Mouse (Mus musculus): ENCODE measurements around the gene Ntng1. TPM values are rescaled to one million over a fixed set of nuclear protein-coding genes. Genes with fewer than 3 reads are reported as not detected.

The Ntng1 gene
- polyA plus RNA-seq, 1 experiment from 2014 or later, result 1.2 TPM

DNA sequence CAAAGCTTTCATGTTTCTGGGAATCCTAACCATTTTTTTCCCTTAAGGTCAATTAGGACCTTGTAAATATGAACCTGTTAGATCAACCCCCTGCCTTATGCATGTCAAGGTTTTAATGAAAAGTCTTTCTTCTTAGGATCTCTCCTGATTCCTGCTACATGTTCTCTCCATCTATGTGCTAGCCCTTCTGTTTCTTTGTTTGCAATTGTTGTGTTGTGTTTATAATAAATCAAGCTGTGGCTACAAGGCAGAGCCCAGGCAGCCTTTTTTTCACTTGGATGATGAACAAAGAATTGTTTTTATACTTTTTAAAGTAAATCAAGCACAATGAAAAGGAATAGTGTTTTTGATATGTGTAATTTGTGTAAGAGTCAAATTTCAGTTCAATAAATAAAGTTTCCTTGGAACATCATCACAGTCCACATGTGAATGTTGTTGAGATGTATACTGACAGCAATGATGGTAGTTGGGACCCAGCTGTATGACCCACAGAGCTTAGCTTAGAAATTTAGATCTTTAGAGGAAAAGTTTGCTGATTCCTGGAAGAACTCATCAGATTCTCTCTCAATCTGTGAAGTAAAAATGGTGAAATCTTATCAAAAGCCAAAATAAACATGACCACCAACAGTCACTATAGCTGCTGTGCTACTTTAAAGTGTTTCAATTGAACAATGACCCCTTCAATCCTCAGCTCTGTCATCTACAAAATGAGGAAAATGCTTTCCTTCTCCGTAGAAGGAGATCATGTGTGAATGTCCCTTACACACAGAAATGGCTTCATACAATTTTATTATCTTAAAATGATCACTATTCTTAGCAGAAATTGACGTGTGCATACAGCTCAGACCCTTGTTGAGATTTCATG is 324.8 kb downstream of the Ntng1 start:
- Histone ChIP-seq H3K27ac (replicated peaks) (no peak overlapping the region), H3K36me3 (ENCODE audit: control insufficient read depth, insufficient read depth, low read length) (no peaks in the 10 kb centered on the region), H3K27me3 (ENCODE audit: control insufficient read depth, insufficient read depth, low read length) (no peaks in the 10 kb centered on the region), H3K4me2 (replicated peaks; ENCODE audit: low read depth) (no peak overlapping the region), H3K9ac (ENCODE audit: low read length) (no peak overlapping the region), H3K4me1 (replicated peaks; ENCODE audit: control insufficient read depth, insufficient read depth) (no peaks in the 10 kb centered on the region), H3K9me3 (ENCODE audit: control insufficient read depth, low read length) (no peaks in the 10 kb centered on the region), H3K4me3 (ENCODE audit: low read depth, low read length) (no peak overlapping the region)
- ATAC-seq (ENCODE audit: low FRiP score, low TSS enrichment), result no peak
- DNase-seq (ENCODE audit: low spot score), result no peak
- TF ChIP-seq EP300 (optimal IDR thresholded peaks at IDR 0.05) (no peak), CTCF (IDR thresholded peaks at IDR 0.05; ENCODE audit: low read depth) (no peak)
- 70% methylated on average over 2 of the region's 2 CpGs for WGBS

DNA sequence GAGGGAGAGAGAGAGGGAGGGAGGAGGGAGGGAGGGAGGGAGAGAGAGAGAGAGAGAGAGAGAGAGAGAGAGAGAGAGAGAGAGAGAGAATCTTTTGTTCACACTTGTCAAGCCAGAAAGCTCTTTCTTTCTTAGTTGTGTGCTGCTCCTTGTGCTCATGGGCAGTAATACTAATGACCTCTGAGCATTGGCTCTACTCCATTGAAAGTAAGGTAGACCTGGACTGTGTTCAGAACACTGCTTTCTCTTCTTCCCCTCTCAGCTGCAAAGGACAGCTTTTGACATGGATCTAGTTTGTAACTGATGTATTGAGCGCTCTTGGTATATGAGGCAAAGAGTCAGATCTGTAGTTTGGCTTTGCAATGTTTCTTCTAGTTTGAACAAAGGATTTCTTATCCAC is 334.7 kb downstream of the Ntng1 start:
- no peak overlapping the region for H3K9ac ChIP-seq (ENCODE audit: low read length)
- no peaks in the 10 kb centered on the region for H3K4me1 ChIP-seq (replicated peaks; ENCODE audit: control insufficient read depth, insufficient read depth)
- DNase-seq (ENCODE audit: low spot score), result no peak
- no peak overlapping the region for H3K4me3 ChIP-seq (ENCODE audit: low read depth, low read length)
- no peak overlapping the region for H3K4me2 ChIP-seq (replicated peaks; ENCODE audit: low read depth)
- no peak overlapping the region for H3K27ac ChIP-seq (replicated peaks)
- H3K9me3 ChIP-seq (ENCODE audit: control insufficient read depth, low read length), result no peaks in the 10 kb centered on the region
- H3K36me3 ChIP-seq (ENCODE audit: control insufficient read depth, insufficient read depth, low read length), result no peaks in the 10 kb centered on the region
- WGBS, result 93% methylated on average over 1 of the region's 1 CpGs
- H3K27me3 ChIP-seq (ENCODE audit: control insufficient read depth, insufficient read depth, low read length), result no peaks in the 10 kb centered on the region
- ATAC-seq (ENCODE audit: low FRiP score, low TSS enrichment), result no peak
- no peak for TF ChIP-seq CTCF (IDR thresholded peaks at IDR 0.05; ENCODE audit: low read depth)
- no peak for TF ChIP-seq EP300 (optimal IDR thresholded peaks at IDR 0.05)

GRCm38 (mm10) chr3:109807211-109807934 is 336.4 kb downstream of the Ntng1 start:
- H3K27me3 ChIP-seq (ENCODE audit: control insufficient read depth, insufficient read depth, low read length), result no peaks in the 10 kb centered on the region
- H3K9me3 ChIP-seq (ENCODE audit: control insufficient read depth, low read length), result no peaks in the 10 kb centered on the region
- TF ChIP-seq CTCF (IDR thresholded peaks at IDR 0.05; ENCODE audit: low read depth) (no peak), EP300 (optimal IDR thresholded peaks at IDR 0.05) (no peak)
- no peak overlapping the region for H3K27ac ChIP-seq (replicated peaks)
- WGBS, result 74% methylated on average over 6 of the region's 6 CpGs
- no peak overlapping the region for H3K4me3 ChIP-seq (ENCODE audit: low read depth, low read length)
- no peak overlapping the region for H3K9ac ChIP-seq (ENCODE audit: low read length)
- no peak overlapping the region for H3K4me2 ChIP-seq (replicated peaks; ENCODE audit: low read depth)
- DNase-seq (ENCODE audit: low spot score) (no peak), ATAC-seq (ENCODE audit: low FRiP score, low TSS enrichment) (no peak)
- no peaks in the 10 kb centered on the region for H3K36me3 ChIP-seq (ENCODE audit: control insufficient read depth, insufficient read depth, low read length)
- no peaks in the 10 kb centered on the region for H3K4me1 ChIP-seq (replicated peaks; ENCODE audit: control insufficient read depth, insufficient read depth)

DNA sequence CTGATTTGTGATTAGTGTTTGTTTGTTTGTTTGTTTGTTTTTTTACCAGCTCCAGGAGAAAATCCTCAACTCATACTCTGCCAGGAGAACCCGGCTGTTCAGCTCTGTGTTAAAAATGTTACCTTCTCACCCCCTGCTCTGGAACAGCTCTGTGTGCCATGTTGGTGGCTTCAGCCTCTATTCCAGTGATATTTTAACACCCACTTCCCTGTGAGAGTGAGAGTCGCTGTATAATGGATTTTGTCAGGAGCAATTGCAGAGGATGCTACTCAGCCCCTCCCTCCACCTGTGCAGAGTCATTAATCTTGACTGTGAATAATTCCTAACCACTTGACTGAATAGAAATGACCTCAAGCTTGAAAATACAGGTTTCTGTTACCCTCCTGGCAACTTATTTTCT is 339.7 kb downstream of the Ntng1 start:
- Histone ChIP-seq H3K9me3 (ENCODE audit: control insufficient read depth, low read length) (no peaks in the 10 kb centered on the region), H3K36me3 (ENCODE audit: control insufficient read depth, insufficient read depth, low read length) (no peaks in the 10 kb centered on the region), H3K4me1 (replicated peaks; ENCODE audit: control insufficient read depth, insufficient read depth) (no peaks in the 10 kb centered on the region), H3K27me3 (ENCODE audit: control insufficient read depth, insufficient read depth, low read length) (no peaks in the 10 kb centered on the region), H3K4me3 (ENCODE audit: low read depth, low read length) (no peak overlapping the region), H3K4me2 (replicated peaks; ENCODE audit: low read depth) (no peak overlapping the region), H3K27ac (replicated peaks) (no peak overlapping the region), H3K9ac (ENCODE audit: low read length) (no peak overlapping the region)
- ATAC-seq (ENCODE audit: low FRiP score, low TSS enrichment) (no peak), DNase-seq (ENCODE audit: low spot score) (no peak)
- 52% methylated on average over 2 of the region's 2 CpGs for WGBS
- TF ChIP-seq EP300 (optimal IDR thresholded peaks at IDR 0.05), result no peak
- TF ChIP-seq CTCF (IDR thresholded peaks at IDR 0.05; ENCODE audit: low read depth), result no peak

- H3K9me3 ChIP-seq (ENCODE audit: control insufficient read depth, low read length), result no peaks in the 10 kb centered on the region
- H3K27me3 ChIP-seq (ENCODE audit: control insufficient read depth, insufficient read depth, low read length), result no peaks in the 10 kb centered on the region
- no peaks in the 10 kb centered on the region for H3K4me1 ChIP-seq (replicated peaks; ENCODE audit: control insufficient read depth, insufficient read depth)
- H3K4me3 ChIP-seq (ENCODE audit: low read depth, low read length), result no peak overlapping the region
- no peak for DNase-seq (ENCODE audit: low spot score)
- H3K27ac ChIP-seq (replicated peaks), result no peak overlapping the region
- WGBS, result 48% methylated on average over 3 of the region's 3 CpGs
- H3K9ac ChIP-seq (ENCODE audit: low read length), result no peak overlapping the region
- TF ChIP-seq CTCF (IDR thresholded peaks at IDR 0.05; ENCODE audit: low read depth), result no peak
- no peak for TF ChIP-seq EP300 (optimal IDR thresholded peaks at IDR 0.05)
- H3K4me2 ChIP-seq (replicated peaks; ENCODE audit: low read depth), result no peak overlapping the region
- no peak for ATAC-seq (ENCODE audit: low FRiP score, low TSS enrichment)
- no peaks in the 10 kb centered on the region for H3K36me3 ChIP-seq (ENCODE audit: control insufficient read depth, insufficient read depth, low read length)
Observed at GRCm38 (mm10) chr3:109803616-109804015, 340.2 kb downstream of the Ntng1 start.

- no peak overlapping the region for H3K27ac ChIP-seq (replicated peaks)
- H3K4me2 ChIP-seq (replicated peaks; ENCODE audit: low read depth), result no peak overlapping the region
- H3K4me3 ChIP-seq (ENCODE audit: low read depth, low read length), result no peak overlapping the region
- 88% methylated on average over 11 of the region's 11 CpGs for WGBS
- no peaks in the 10 kb centered on the region for H3K9me3 ChIP-seq (ENCODE audit: control insufficient read depth, low read length)
- no peaks in the 10 kb centered on the region for H3K36me3 ChIP-seq (ENCODE audit: control insufficient read depth, insufficient read depth, low read length)
- TF ChIP-seq EP300 (optimal IDR thresholded peaks at IDR 0.05), result no peak
- no peak for TF ChIP-seq CTCF (IDR thresholded peaks at IDR 0.05; ENCODE audit: low read depth)
- DNase-seq (ENCODE audit: low spot score) (no peak), ATAC-seq (ENCODE audit: low FRiP score, low TSS enrichment) (no peak)
- H3K4me1 ChIP-seq (replicated peaks; ENCODE audit: control insufficient read depth, insufficient read depth), result no peaks in the 10 kb centered on the region
- no peaks in the 10 kb centered on the region for H3K27me3 ChIP-seq (ENCODE audit: control insufficient read depth, insufficient read depth, low read length)
- no peak overlapping the region for H3K9ac ChIP-seq (ENCODE audit: low read length)
Observed at GRCm38 (mm10) chr3:109797354-109797753, 346.5 kb downstream of the Ntng1 start.

Measured in stomach, postnatal 0 days (tissue).